Mouse (Mus musculus) kidney, embryonic 16.5 days (tissue): ENCODE measurements around the gene Perp. TPM values are rescaled to one million over a fixed set of nuclear protein-coding genes. Genes with fewer than 3 reads are reported as not detected.
A peak's percentile ranks its signal among the peaks of the same experiment; 100 is the strongest.

Source experiments
- ATAC-seq: fragments of 200-750 bp; cut with Nextera tagmentation; 2 replicates; pipeline ENCODE4 v1.8.0; 2017; ENCODE audit warnings: moderate TSS enrichment; ENCODE audit not compliant: low FRiP score, low TSS enrichment
- H3K27ac ChIP-seq: fragments of 300-500 bp; sonication (generic); 2 replicates; pipeline ENCODE4 v1.5.1; 2014; ENCODE audit warnings: low read length
- H3K27me3 ChIP-seq: fragments of 300-500 bp; sonication (generic); 2 replicates; pipeline ENCODE4 v1.6.1; 2014; ENCODE audit warnings: low read length, control low read depth, mixed read lengths; ENCODE audit not compliant: insufficient read depth
- H3K36me3 ChIP-seq: fragments of 300-500 bp; sonication (generic); 2 replicates; pipeline ENCODE4 v1.6.1; 2014; ENCODE audit warnings: low read length, control low read depth, mixed read lengths; ENCODE audit not compliant: insufficient read depth
- H3K4me1 ChIP-seq: fragments of 300-500 bp; sonication (generic); 2 replicates; pipeline ENCODE4 v1.6.1; 2014; ENCODE audit warnings: low read length, control low read depth, mixed read lengths; ENCODE audit not compliant: insufficient read depth
- H3K4me2 ChIP-seq: fragments of 300-500 bp; sonication (generic); replicated peaks from 2 replicates; pipeline ENCODE4 v1.6.1; 2014; ENCODE audit warnings: low read depth, low read length
- H3K4me3 ChIP-seq: fragments of 300-500 bp; sonication (generic); 2 replicates; pipeline ENCODE4 v1.5.1; 2014; ENCODE audit warnings: mild to moderate bottlenecking, low read length
- H3K9ac ChIP-seq: fragments of 300-500 bp; sonication (generic); replicated peaks from 2 replicates; pipeline ENCODE4 v1.6.1; 2014; ENCODE audit warnings: low read length
- H3K9me3 ChIP-seq: fragments of 300-500 bp; sonication (generic); 2 replicates; pipeline ENCODE4 v1.6.1; 2016; ENCODE audit warnings: low read length, control low read depth
- WGBS: fragments of 180-500 bp; shearing (Covaris S2); extraction: QIAGEN DNeasy Blood & Tissue Kit; methylation state at CpG from one replicate; pipeline ENCODE4 v1.1.7; 2014; 5-methylcytosine and 5-hydroxymethylcytosine counted together
- polyA plus RNA-seq: library from polyadenylated mRNA; unstranded; fragments of >200 nt; fragmentation: Nextera tagmentation; extraction: Ambion mirVana; gene quantifications from 2 replicates; pipeline ENCODE4 v1.2.1, GENCODE M21; 2015

The Perp gene
- polyA plus RNA-seq, 1 experiment from 2014 or later = 21.8 TPM

DNA sequence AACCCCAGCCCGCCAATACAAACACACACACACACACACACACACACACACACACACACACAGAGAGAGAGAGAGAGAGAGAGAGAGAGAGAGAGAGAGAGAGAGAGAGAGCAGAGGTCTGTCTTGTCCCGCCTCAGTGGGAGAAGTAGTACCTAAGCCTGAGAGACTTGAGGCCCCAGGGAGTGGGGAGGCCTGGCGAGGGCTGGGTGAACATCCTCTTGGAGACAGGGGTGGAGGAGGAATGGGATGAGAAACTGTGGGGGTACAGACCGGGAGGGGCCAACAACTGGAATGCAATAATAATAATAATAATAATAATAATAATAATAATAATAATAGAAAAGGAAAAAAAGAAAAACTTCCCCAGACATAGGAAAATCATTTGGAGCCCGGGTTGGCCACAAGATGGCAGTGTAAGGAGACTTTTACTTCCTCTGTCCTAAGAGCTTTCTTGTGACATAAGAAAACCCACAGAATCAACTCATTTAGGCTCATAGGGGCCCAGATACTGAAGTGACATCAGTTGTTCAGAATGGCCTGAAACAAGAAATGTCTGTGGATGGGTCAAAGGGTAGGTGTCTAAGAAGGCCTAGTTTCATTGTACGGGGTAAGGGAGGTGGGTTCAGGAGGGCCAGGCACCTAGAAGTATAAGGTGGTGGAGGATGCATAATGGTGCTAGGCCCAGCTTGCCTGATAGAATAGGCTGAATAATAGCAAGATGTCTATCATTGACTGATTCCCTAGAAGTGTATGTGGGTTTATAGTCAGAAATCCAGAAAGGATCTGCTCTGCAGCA lies 8.9 kb upstream of the Perp start:
- WGBS = 49% methylated on average over 6 of the region's 6 CpGs
- no peak overlapping the region for H3K4me3 ChIP-seq
- H3K9me3 ChIP-seq = no peaks in the 10 kb centered on the region

DNA sequence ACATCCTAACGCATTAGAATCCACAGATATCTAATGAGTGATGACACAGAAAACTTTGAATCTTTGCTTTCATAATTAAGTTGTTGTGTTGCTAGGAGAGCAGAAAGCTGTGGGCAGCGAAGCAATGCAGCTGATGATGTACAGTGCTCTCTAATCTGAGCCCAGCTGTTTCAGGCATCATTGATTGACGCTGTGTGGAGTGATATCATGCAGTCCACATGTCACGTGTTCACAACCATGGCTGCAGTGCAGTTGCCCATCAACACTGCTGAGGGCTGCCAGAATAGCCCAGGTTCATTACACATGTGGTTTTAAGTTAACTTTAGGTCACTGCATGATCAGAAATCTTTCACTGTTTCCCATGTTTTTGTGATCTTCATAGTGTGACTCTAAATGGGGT lies 5.3 kb upstream of the Perp start:
- Histone ChIP-seq H3K27me3 (peaks cover 8% of the 10 kb centered on the region), H3K4me1 (no peaks in the 10 kb centered on the region), H3K9ac (no peak overlapping the region), H3K4me2 (no peak overlapping the region), H3K27ac (no peak overlapping the region), H3K4me3 (no peak overlapping the region), H3K9me3 (no peaks in the 10 kb centered on the region), H3K36me3 (no peaks in the 10 kb centered on the region)
- no peak for ATAC-seq
- 77% methylated on average over 4 of the region's 4 CpGs for WGBS

More for the DNA sequence above, 8.9 kb upstream of the Perp start:
- no peak overlapping the region for H3K27ac ChIP-seq
- no peaks in the 10 kb centered on the region for H3K36me3 ChIP-seq
- H3K27me3 ChIP-seq = no peaks in the 10 kb centered on the region
- H3K9ac ChIP-seq = no peak overlapping the region
- H3K4me2 ChIP-seq = no peak overlapping the region
- no peaks in the 10 kb centered on the region for H3K4me1 ChIP-seq
- ATAC-seq = 0 out of 2 replicates have a peak, but pooled peaks have one; percentile 19

DNA sequence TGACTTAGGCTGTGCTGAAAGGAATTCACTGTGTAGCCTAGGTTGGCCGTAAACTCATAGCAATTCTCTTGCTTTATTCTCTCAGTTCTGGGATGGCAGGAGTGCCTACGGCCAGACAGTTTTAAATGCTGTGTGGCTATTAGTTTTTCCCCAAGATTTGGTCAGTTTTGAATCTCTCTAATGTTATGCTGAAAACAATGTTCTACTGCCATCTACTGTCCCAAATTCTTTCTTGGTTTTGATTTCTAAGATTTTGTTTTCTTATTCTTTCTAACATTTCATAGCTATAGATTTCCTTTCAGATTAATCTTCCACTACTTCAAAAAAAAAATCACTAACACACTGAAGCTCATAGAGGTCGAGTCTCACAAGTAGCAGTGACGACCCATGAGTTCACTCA lies 4.1 kb upstream of the Perp start:
- H3K9ac ChIP-seq = no peak overlapping the region
- H3K4me2 ChIP-seq = no peak overlapping the region
- no peak overlapping the region for H3K27ac ChIP-seq
- H3K36me3 ChIP-seq = no peaks in the 10 kb centered on the region
- no peak for ATAC-seq
- H3K4me3 ChIP-seq = no peak overlapping the region
- no peaks in the 10 kb centered on the region for H3K9me3 ChIP-seq
- no peaks in the 10 kb centered on the region; the same call in 1 of the 2 replicates for H3K4me1 ChIP-seq
- peaks cover 18% of the 10 kb centered on the region for H3K27me3 ChIP-seq
- WGBS = 60% methylated on average over 4 of the region's 4 CpGs

DNA sequence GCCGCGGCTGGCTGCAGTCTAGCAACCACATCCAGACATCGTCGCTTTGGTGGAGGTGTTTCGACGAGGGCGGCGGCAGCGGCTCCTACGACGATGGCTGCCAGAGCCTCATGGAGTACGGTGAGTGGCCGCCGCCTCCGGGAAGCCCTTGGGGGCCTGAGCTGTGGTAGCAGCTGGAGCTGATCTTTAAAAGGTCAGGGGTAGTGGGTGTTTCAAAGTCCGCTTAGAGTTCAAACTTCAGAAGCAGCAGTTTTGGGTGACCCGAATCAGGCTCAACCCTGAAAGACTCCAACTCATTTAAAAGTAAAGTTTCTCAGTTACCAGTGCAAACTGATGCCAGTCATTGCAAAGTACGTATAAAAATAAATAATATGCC lies 455 bp downstream of the Perp start:
- H3K27ac ChIP-seq = 0 out of 2 replicates have a peak overlapping the region, but pooled peaks have one; percentile 24
- no peaks in the 10 kb centered on the region; the same call in 1 of the 2 replicates for H3K4me1 ChIP-seq
- ATAC-seq = no peak
- 6% methylated on average over 18 of the region's 18 CpGs for WGBS
- H3K36me3 ChIP-seq = no peaks in the 10 kb centered on the region
- H3K9me3 ChIP-seq = no peaks in the 10 kb centered on the region
- peak overlapping the region; percentile 71 for H3K9ac ChIP-seq
- H3K27me3 ChIP-seq = peaks cover 31% of the 10 kb centered on the region
- peak overlapping the region; percentile 91 for H3K4me2 ChIP-seq
- peak overlapping the region; percentile 60 for H3K4me3 ChIP-seq

DNA sequence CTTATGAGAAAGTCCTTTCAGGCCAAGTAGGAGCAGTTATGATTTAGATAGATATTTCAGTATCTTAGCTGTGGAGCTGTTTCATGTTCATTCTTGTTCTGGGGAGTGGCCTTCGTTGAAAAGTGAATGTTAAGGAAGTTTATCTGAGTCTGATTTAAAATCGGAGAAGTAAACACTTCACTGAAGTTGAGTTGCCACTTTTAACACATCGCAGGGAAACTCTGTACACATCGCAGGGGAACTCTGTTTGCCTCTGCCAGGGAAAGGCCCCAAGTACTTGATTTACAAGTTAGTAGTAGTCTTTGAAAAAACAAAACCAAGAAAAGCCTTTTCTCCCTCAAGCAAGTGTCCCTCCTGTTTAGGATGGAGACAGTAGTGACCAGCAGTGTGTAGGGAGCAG lies 891 bp downstream of the Perp start:
- no peak overlapping the region for H3K4me3 ChIP-seq
- no peak overlapping the region for H3K4me2 ChIP-seq
- no peak overlapping the region for H3K27ac ChIP-seq

DNA sequence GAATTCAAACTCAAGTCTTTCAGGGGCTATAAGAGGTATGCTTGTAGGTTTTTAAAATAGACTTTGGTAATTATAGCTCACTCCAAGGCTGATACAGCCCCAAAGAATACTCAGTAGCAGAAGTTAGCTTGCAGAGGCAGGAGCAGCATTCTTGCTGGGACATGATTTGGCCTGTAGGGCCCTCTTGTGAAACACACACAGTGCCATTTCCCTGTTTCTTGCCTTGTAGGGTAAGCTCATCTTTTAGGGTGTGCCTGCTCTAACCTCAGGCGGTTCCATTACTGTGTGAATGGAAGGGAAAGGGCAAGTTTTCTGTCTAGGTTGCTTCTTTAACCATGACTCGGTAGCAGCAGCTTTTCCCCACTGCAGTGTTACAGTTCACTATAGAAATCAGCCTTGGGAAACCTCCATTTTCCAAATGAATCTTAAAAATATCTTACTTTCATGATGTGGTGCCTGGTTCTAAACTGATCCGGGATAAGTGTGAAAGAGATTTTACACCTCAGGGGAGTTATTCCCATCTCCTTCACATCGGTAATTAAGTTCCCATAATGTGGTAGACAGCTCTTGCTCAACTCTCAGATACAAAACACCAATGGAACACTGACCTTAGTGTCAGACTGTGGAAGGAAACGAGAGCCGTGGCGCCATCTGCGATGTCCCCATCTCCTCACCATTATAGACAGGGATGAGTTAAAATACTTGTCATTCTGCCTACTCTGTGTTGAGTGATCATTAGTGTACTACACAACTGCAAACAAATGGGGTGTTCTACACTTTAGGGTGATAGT lies 1.8 kb downstream of the Perp start:
- H3K9me3 ChIP-seq = no peaks in the 10 kb centered on the region
- no peak overlapping the region for H3K27ac ChIP-seq
- no peaks in the 10 kb centered on the region for H3K36me3 ChIP-seq
- H3K4me3 ChIP-seq = no peak overlapping the region
- H3K27me3 ChIP-seq = peaks cover 31% of the 10 kb centered on the region
- H3K4me2 ChIP-seq = no peak overlapping the region
- no peak for ATAC-seq
- no peak overlapping the region for H3K9ac ChIP-seq
- 81% methylated on average over 8 of the region's 8 CpGs for WGBS
- H3K4me1 ChIP-seq = no peaks in the 10 kb centered on the region; the same call in 1 of the 2 replicates

More for the DNA sequence above, 891 bp downstream of the Perp start:
- H3K9ac ChIP-seq = no peak overlapping the region
- no peak for ATAC-seq
- no peaks in the 10 kb centered on the region for H3K36me3 ChIP-seq
- H3K4me1 ChIP-seq = no peaks in the 10 kb centered on the region; the same call in 1 of the 2 replicates
- no peaks in the 10 kb centered on the region for H3K9me3 ChIP-seq
- H3K27me3 ChIP-seq = peaks cover 31% of the 10 kb centered on the region
- 38% methylated on average over 4 of the region's 4 CpGs for WGBS

DNA sequence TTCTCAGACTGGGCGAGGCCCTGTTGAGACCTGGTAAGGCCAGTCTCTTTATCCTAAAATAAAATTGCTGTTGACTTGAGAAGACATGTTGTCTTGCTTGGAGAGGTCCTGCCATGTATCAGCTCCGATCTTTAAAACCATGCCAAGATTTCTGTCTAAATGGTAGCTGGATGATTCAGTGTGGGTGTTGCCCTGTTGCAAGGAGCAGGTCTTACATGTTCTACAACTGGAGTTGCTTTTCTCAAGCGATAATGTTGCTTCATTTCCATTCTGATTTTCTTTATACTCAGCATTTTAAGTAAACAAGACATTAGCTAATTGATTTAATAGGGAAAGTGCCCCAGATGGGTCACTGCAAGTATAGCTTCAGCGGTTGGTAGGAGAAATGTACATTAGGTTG lies 5.4 kb downstream of the Perp start:
- WGBS = 86% methylated on average over 4 of the region's 4 CpGs
- H3K4me1 ChIP-seq = no peaks in the 10 kb centered on the region; the same call in 1 of the 2 replicates
- ATAC-seq = no peak
- no peaks in the 10 kb centered on the region for H3K36me3 ChIP-seq
- no peaks in the 10 kb centered on the region for H3K9me3 ChIP-seq
- H3K27me3 ChIP-seq = peaks cover 16% of the 10 kb centered on the region
- no peak overlapping the region for H3K9ac ChIP-seq
- H3K27ac ChIP-seq = no peak overlapping the region
- no peak overlapping the region for H3K4me2 ChIP-seq
- H3K4me3 ChIP-seq = no peak overlapping the region

DNA sequence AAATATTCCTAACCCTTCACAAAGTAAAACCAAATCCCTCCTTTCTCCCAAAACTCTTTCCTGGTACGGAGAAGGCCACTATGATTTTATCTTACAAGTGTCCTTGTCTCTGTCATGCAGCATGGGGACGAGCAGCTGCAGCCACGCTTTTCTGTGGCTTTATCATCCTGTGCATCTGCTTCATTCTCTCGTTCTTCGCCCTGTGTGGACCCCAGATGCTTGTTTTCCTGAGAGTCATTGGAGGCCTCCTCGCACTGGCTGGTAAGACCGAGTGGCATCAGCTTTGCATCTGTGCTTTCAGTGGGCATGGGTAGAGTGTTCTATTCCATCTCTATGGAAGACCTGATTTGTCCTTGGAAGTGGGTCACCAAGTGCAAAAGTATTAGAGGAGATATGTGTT lies 8.6 kb downstream of the Perp start:
- H3K4me3 ChIP-seq = no peak overlapping the region
- ATAC-seq = no peak
- H3K4me1 ChIP-seq = no peaks in the 10 kb centered on the region
- no peak overlapping the region for H3K27ac ChIP-seq
- H3K27me3 ChIP-seq = no peaks in the 10 kb centered on the region
- 88% methylated on average over 7 of the region's 7 CpGs for WGBS
- H3K36me3 ChIP-seq = no peaks in the 10 kb centered on the region
- H3K4me2 ChIP-seq = no peak overlapping the region
- H3K9ac ChIP-seq = no peak overlapping the region
- H3K9me3 ChIP-seq = no peaks in the 10 kb centered on the region

DNA sequence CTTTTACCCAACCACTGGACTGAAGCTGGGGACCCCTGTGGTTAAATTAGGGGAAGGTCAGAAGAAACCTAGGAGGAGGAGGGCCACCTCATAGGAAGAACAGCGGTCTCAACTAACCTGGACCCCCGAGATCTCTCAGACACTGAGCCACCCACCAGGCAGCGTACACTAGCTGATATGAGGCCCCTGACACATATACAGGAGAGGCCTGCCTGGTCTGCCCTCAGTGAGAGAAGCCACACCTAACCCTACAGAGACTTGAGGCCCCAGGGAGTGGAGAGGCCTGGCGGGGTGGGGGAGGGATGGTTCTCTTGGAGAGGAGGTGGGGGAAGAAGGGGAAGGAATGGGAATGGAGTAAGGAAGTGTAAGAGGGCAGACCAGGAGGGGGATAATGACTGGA lies 12.4 kb downstream of the Perp start:
- 83% methylated on average over 4 of the region's 4 CpGs for WGBS
- Histone ChIP-seq H3K9ac (no peak overlapping the region), H3K27me3 (no peaks in the 10 kb centered on the region), H3K4me3 (no peak overlapping the region), H3K36me3 (no peaks in the 10 kb centered on the region), H3K27ac (no peak overlapping the region), H3K4me2 (no peak overlapping the region), H3K9me3 (no peaks in the 10 kb centered on the region), H3K4me1 (no peaks in the 10 kb centered on the region)
- no peak for ATAC-seq

DNA sequence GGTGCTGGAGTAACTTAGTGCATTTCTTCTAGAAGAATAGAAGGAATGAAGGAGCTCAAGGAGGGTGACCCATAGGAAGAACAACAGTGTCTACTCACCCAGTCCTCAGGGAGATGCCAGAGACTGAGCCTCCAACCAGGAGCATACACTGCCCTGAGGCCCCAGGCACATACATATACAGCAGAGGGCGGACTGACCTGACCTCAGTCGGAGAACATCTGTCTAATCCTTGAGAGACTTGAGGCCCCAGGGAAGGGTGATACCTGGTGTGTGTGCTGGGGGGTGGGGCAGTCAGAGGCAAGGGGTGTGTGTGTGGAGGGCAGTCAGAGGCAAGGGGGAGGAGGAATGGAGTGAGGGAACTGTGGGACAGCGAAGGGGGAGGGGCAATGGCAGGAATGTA lies 14.8 kb downstream of the Perp start:
- H3K9me3 ChIP-seq = no peaks in the 10 kb centered on the region
- no peaks in the 10 kb centered on the region for H3K27me3 ChIP-seq
- H3K4me2 ChIP-seq = no peak overlapping the region
- peak; percentile 54; the same call in 1 of the 2 replicates for ATAC-seq
- H3K27ac ChIP-seq = no peak overlapping the region
- H3K4me1 ChIP-seq = no peaks in the 10 kb centered on the region
- H3K4me3 ChIP-seq = no peak overlapping the region
- no peak overlapping the region for H3K9ac ChIP-seq
- no peaks in the 10 kb centered on the region for H3K36me3 ChIP-seq
- WGBS = 57% methylated on average over 3 of the region's 3 CpGs
